Mouse (Mus musculus): ENCODE results near the gene Gm45713. TPM values are rescaled to one million over a fixed set of nuclear protein-coding genes. Genes with fewer than 3 reads are reported as not detected.
A peak's percentile ranks its signal among the peaks of the same experiment; 100 is the strongest.

The Gm45713 gene
- total RNA-seq, 2 experiments from 2014 or later = not detected

- H3K27ac ChIP-seq = no peak overlapping the region
- intact Hi-C loops (cut with DNase I) = no loop called here
- no peak overlapping the region for H3K4me3 ChIP-seq
- no peak for DNase-seq (ENCODE audit: extremely low spot score in 1 of 2, low spot score in 2 of 2)
- no peak for TF ChIP-seq CTCF (IDR thresholded peaks at IDR 0.05)
Measured at GRCm38 (mm10) chr7:45137171-45138006, 1.4 kb upstream of the Gm45713 start.

DNA sequence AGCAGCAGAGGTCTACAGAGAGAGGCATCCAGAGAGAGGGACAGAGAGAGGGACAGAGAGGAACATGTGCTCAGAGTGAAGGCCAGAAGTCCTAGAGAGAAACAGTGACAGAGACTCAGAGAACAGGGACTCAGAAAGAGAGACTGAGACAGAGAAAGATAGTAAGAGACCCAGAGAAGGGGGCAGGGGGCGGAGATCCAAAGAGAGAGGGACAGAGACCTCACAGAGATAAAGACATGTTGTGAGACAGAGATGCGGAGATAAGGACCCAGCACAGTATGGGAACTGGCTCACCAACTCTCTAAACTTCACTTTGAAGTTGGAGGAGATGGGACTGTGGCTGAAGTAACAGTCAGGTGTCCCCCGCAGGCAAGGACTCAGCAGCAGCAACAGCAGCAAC is 661 bp downstream of the Gm45713 start:
- intact Hi-C loops (cut with DNase I) = no loop called here
- DNase-seq (ENCODE audit: extremely low spot score in 1 of 2, low spot score in 2 of 2) = no peak
- no peak for TF ChIP-seq CTCF (IDR thresholded peaks at IDR 0.05)
- H3K27ac ChIP-seq = no peak overlapping the region
- H3K4me3 ChIP-seq = peak overlapping the region; percentile 64; the same call in 1 of the 2 replicates

GRCm38 (mm10) chr7:45134544-45135026 is 1.4 kb downstream of the Gm45713 start:
- no peak for DNase-seq (ENCODE audit: extremely low spot score in 1 of 2, low spot score in 2 of 2)
- Histone ChIP-seq H3K27ac (no peak overlapping the region), H3K4me3 (no peak overlapping the region)
- TF ChIP-seq CTCF (IDR thresholded peaks at IDR 0.05) = no peak
- intact Hi-C loops (cut with DNase I) = no loop called here

DNA sequence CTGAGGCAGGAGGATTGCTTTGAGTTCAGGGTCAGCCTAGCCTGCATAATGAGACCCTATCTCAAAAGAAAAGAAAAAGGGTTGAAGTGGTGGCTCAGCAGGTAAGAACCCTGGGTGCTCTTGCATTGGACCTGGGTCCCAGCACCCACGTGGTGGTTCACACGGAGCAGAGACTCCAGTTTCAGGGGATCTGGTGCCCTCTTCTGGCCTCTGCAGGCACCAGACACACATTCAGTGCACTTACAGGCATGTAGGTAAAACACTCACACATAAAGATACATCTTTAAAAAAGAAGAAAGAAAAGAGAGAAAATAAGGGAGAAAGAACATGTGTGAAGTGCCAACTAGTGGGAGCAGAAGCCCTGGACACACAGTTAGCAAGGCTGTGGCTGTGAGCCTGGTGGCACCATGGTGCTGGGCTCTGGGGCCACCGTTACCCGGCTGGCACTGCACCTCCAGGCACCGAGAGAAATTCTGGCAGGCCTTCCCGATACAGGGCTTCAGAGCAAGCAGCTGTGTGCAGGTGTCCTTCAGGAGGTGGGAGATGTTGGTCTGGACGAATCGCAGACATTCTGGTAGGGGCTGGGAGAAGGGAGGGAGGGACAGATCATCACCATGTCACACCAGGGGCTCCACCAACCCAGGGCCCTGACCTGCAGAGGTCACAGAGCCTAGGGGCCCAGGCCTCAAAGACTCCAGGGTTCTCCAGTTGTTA is 2.4 kb downstream of the Gm45713 start:
- peak; percentile 25 for TF ChIP-seq CTCF (IDR thresholded peaks at IDR 0.05)
- Histone ChIP-seq H3K27ac (no peak overlapping the region), H3K4me3 (no peak overlapping the region)
- intact Hi-C loops (cut with DNase I) = no loop called here
- DNase-seq (ENCODE audit: extremely low spot score in 1 of 2, low spot score in 2 of 2) = no peak

- Histone ChIP-seq H3K27ac (no peak overlapping the region), H3K4me3 (no peak overlapping the region)
- TF ChIP-seq CTCF (IDR thresholded peaks at IDR 0.05) = no peak
- intact Hi-C loops (cut with DNase I) = no loop called here
- DNase-seq (ENCODE audit: extremely low spot score in 1 of 2, low spot score in 2 of 2) = no peak
Measured at GRCm38 (mm10) chr7:45131850-45132249, 4.2 kb downstream of the Gm45713 start.

GRCm38 (mm10) chr7:45129776-45130512 is 6.1 kb downstream of the Gm45713 start:
- peak overlapping the region; percentile 80 for H3K27ac ChIP-seq
- peak overlapping the region; percentile 53 for H3K4me3 ChIP-seq
- no peak for DNase-seq (ENCODE audit: extremely low spot score in 1 of 2, low spot score in 2 of 2)
- intact Hi-C loops (cut with DNase I) = loop anchor here (2.0 to 10.0 kb wide), 3 partner anchors 25 to 275 kb away; partner anchors contain the start of genes Aldh16a1, Pih1d1 and Pnkp
- no peak for TF ChIP-seq CTCF (IDR thresholded peaks at IDR 0.05)

DNA sequence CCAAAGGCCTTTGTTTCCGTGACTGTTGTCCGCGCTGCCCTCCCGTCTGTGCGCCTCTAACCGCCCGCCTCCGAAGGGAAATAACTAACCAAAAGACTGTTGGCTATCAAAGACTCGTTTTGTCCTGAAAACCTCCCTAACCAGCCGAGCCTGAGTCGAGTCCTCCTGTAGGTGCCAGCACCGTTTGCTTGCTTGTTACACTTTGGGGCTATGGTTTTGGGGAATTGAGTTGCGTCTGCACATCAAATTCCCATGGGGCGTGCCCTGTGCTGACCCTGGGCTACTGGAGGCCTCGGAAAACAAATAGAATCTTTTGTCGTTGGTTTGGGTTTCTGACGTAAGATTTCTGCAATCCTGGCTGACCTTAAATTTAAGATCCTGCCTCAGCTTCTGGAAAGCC is 6.7 kb downstream of the Gm45713 start:
- Histone ChIP-seq H3K27ac (peak overlapping the region; percentile 80), H3K4me3 (peak overlapping the region; percentile 53)
- intact Hi-C loops (cut with DNase I) = loop anchor here (2.0 to 10.0 kb wide), 3 partner anchors 25 to 275 kb away; partner anchors contain the start of genes Aldh16a1, Pih1d1 and Pnkp
- TF ChIP-seq CTCF (IDR thresholded peaks at IDR 0.05) = no peak
- no peak for DNase-seq (ENCODE audit: extremely low spot score in 1 of 2, low spot score in 2 of 2)

DNA sequence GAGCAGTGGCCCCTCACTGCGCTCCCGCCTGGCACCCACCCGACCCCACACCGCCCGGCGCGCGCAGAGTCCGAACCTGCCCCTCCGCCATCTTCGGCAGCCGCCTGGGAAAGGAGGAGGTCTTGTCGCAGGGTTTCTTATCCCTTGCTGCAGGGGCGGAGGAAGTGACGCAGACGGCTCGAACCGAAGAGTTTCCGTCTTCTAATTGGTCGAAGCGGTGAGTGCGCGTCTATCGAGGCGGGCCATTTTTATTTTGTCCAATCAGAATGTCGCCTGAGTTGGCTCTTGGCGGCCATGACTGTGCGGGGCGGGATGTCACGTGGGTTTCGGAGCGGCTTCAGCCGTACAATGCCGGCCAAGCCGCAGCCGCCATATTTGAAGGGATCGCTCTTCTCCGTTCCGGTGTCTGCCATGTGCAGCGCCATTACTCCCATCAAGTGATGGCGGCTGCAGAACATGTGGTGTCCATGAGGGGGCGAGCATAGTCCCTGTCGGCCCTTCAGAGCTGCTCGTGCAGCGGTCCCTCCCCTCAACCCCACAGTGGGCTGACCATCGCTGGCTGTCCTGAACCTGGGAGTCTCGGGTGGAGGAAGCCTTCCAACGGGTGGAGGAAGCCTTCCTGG is 7.3 kb downstream of the Gm45713 start, which contains the start of gene Rpl13a:
Gene Rpl13a, minus strand, starts transcription at position 138 of the 623 bp plus-strand sequence.
- intact Hi-C loops (cut with DNase I) = loop anchor here (2.0 to 10.0 kb wide), 3 partner anchors 26 to 274 kb away; partner anchors contain the start of genes Aldh16a1, Pih1d1 and Pnkp
- peak within 1 kb of the TSS; percentile 93 for H3K27ac ChIP-seq
- TF ChIP-seq CTCF (IDR thresholded peaks at IDR 0.05) = peak; percentile 72
- peak; percentile 98 to 99 for DNase-seq (ENCODE audit: extremely low spot score in 1 of 2, low spot score in 2 of 2)
- H3K4me3 ChIP-seq = peak within 1 kb of the TSS; percentile 85

DNA sequence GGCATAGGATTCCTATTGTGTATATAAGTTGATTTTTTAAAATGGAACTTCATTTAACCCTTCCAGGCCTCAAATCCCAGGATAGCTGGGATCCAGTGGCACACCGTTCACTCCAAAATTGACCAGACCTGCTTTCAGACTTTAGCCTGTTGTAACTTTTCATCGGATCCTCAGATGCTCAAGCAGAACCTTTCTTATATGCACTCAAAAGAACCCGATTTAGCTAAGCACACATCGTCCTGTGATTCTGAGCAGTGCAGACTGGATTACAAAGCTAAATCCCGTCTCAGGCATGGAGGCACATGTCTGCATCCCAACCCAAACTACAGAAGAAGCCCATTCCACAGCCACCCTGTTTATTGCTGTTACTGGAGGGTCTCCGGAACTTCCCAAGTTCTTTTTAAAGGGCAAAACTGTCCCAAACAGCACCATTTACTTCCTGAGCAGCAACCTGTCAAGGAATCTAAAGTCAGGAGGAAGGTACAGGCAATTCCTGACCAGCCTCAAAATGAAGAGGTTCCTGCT is 8.3 kb downstream of the Gm45713 start:
- Histone ChIP-seq H3K27ac (peak overlapping the region; percentile 93), H3K4me3 (peak overlapping the region; percentile 85)
- no peak for TF ChIP-seq CTCF (IDR thresholded peaks at IDR 0.05)
- no peak for DNase-seq (ENCODE audit: extremely low spot score in 1 of 2, low spot score in 2 of 2)
- intact Hi-C loops (cut with DNase I) = loop anchor here (2.0 to 10.0 kb wide), 3 partner anchors 27 to 273 kb away; partner anchors contain the start of genes Aldh16a1, Pih1d1 and Pnkp

- H3K27ac ChIP-seq = peak overlapping the region; percentile 93; the same call in 1 of the 2 replicates
- H3K4me3 ChIP-seq = peak overlapping the region; percentile 85
- TF ChIP-seq CTCF (IDR thresholded peaks at IDR 0.05) = peak; percentile 31
- no peak for DNase-seq (ENCODE audit: extremely low spot score in 1 of 2, low spot score in 2 of 2)
- intact Hi-C loops (cut with DNase I) = loop anchor here (10.0 kb wide), 1 partner anchor 272 kb away; the partner anchor contains the start of gene Pnkp
Measured at GRCm38 (mm10) chr7:45126844-45127699, 9.0 kb downstream of the Gm45713 start.

Measured in left cerebral cortex, adult 2 months (tissue).